Mouse (Mus musculus) T-helper 17 cell (primary cell): ENCODE data around the gene Slitrk4.

ENCODE experiments used
- in situ Hi-C, 2 experiments: fragments of 300-600 bp; cut with MboI, MseI; formaldehyde crosslinking; loops; 1 replicate in 1 of 2; 2 replicates in 1 of 2; pipeline ENCODE4 v1.15.1; 2025; ENCODE audit warnings: high pct_unique_total_duplicates in 2 of 2

The Slitrk4 gene

GRCm38 (mm10) chrX:64276290-64277125, at the start of gene Slitrk4:
Gene Slitrk4 (minus strand): TSS chrX:64276996.
- in situ Hi-C loops = no loop called here

- in situ Hi-C loops = no loop called here
Measured at GRCm38 (mm10) chrX:64319501-64319900, 42.7 kb upstream of the Slitrk4 start.

GRCm38 (mm10) chrX:64277991-64278301, 1.1 kb upstream of the Slitrk4 start:
- in situ Hi-C loops = no loop called here

- in situ Hi-C loops = no loop called here
Measured at GRCm38 (mm10) chrX:64277126-64277990, 562 bp upstream of the Slitrk4 start.

GRCm38 (mm10) chrX:64275501-64276289, 1.1 kb downstream of the Slitrk4 start:
- in situ Hi-C loops = no loop called here

GRCm38 (mm10) chrX:64263481-64263880, 13.3 kb downstream of the Slitrk4 start:
- in situ Hi-C loops = no loop called here
